Mouse (Mus musculus): Measurements from ENCODE around the gene Sh2d4b. TPM values are rescaled to one million over a fixed set of nuclear protein-coding genes. Genes with fewer than 3 reads are reported as not detected.

Sh2d4b gene
- total RNA-seq, 2 experiments from 2014 or later = 1.9 to 2.0 TPM

DNA sequence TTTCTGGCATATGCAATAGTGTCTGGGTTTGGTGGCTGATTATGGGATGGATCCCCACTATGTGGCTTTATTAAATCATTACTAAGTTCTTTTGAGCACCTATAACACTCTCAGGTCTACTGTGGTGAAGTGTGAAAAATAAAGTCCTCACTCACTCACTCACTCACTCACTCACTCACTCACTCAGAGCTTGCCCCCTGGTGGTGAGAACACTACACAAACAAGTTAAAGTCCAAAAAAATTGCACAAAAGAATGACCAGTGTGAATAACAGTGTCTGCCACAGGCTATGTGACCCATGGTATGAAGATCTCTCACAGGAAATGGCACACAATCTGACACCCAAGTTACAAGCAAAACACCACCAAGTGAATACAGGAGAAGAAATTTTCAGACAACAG, 30.0 kb downstream of the Sh2d4b start:
- DNase-seq (ENCODE audit: low spot score in 2 of 2) = no peak

DNA sequence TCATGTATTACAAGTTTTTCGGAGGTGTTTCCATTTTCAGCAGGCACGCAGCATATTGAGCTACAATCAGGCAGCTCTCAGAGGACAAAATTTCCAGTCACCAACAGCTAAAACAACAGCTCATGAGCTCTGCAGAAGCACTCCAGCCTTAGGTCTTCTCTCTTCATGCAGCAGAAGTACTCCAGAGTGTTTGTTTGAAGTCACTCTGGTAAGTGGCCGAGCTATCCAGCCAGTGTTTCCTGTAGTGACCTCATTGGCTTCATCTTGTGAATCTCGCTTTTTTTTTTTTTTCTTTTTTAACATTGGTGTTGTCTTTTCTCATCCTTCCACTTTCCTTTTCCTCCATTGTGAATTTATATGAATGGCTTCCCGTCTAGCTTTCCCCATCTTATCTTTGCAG, 40.1 kb downstream of the Sh2d4b start:
- no peak for DNase-seq (ENCODE audit: low spot score in 2 of 2)

DNA sequence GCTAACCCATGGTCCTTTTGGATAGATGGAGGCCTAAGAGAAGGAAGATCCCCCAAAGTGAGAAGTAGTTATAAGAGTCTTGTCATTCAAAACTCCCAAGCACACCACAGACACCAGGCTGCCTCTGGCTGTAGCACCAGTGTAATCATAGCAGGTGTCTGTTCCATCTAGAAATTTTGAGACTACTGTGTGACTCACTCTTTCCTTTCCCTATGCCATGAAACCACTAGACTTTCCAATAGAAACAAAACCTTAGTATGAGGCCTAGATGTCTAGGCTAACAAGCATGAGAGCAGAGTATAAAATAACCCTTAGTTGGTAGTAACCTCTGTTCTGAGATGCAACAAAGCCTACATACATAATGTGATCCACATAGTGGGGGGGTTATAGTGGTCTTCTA, 55.7 kb downstream of the Sh2d4b start:
- DNase-seq (ENCODE audit: low spot score in 2 of 2) = no peak

GRCm38 (mm10) chr14:40830505-40830904, 62.6 kb downstream of the Sh2d4b start:
- no peak for DNase-seq (ENCODE audit: low spot score in 2 of 2)

DNA sequence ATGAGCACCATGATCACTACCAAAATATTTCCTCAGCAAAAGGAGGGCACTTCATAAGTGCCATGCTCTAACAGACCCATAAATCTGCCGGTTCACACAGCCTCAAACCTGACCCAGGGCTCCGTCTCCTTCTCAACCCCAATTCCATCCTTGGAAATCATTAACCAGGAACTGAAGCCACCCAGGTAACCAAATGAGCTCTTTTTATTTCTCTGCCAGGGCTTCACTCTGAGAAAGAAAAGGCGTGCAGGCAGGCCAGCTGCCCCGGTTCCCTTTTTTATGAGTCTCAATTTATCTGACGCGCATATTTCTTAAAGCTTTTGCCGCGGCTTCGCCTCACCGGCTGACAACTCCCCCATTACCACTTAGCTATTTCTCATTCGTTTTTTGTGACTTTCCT, 63.0 kb downstream of the Sh2d4b start:
- DNase-seq (ENCODE audit: low spot score in 2 of 2) = no peak

- peak; percentile 20 to 39 for DNase-seq (ENCODE audit: low spot score in 2 of 2)
Measured at GRCm38 (mm10) chr14:40818051-40818450, 75.0 kb downstream of the Sh2d4b start.

- DNase-seq (ENCODE audit: low spot score in 2 of 2) = no peak
Measured at GRCm38 (mm10) chr14:40816715-40817114, 76.4 kb downstream of the Sh2d4b start.

- DNase-seq (ENCODE audit: low spot score in 2 of 2) = peak; percentile 36 to 44
Measured at GRCm38 (mm10) chr14:40791606-40792005, 101.5 kb downstream of the Sh2d4b start.

- DNase-seq (ENCODE audit: low spot score in 2 of 2) = peak; percentile 8 to 37
Measured at GRCm38 (mm10) chr14:40789110-40789509, 104.0 kb downstream of the Sh2d4b start.

GRCm38 (mm10) chr14:40769097-40770090, 123.7 kb downstream of the Sh2d4b start:
- DNase-seq (ENCODE audit: low spot score in 2 of 2) = no peak

Other genes with a start within 250 kb of the Sh2d4b start
- gene Tspan14, start 73.5 kb upstream of the Sh2d4b start, total RNA-seq (2021) = 10 to 100 TPM; 33.7 to 35.0 TPM
- 100 to 1,000 TPM; 109 to 216 TPM for gene Fam213a, start 120.5 kb upstream of the Sh2d4b start, total RNA-seq (2021)
- gene Dydc2, start 175.9 kb upstream of the Sh2d4b start, total RNA-seq (2021) = under 1 TPM; 0.80 to 0.90 TPM
- not detected for gene Dydc1, start 179.6 kb upstream of the Sh2d4b start, total RNA-seq (2021)
- under 1 TPM in 1 of 2 experiments, not detected in 1; 0.56 TPM for gene Mat1a, start 211.8 kb upstream of the Sh2d4b start, total RNA-seq (2021)
- 1 to 10 TPM in 1 of 2 experiments, under 1 TPM in 1; 0.63 to 1.9 TPM for gene Sftpa1, start 238.5 kb upstream of the Sh2d4b start, total RNA-seq (2021)

Data from adrenal gland, adult 18-20 months (tissue).